Comparison of ENCODE assay signal across 7 mouse cellular contexts in the genomic region with DNA sequence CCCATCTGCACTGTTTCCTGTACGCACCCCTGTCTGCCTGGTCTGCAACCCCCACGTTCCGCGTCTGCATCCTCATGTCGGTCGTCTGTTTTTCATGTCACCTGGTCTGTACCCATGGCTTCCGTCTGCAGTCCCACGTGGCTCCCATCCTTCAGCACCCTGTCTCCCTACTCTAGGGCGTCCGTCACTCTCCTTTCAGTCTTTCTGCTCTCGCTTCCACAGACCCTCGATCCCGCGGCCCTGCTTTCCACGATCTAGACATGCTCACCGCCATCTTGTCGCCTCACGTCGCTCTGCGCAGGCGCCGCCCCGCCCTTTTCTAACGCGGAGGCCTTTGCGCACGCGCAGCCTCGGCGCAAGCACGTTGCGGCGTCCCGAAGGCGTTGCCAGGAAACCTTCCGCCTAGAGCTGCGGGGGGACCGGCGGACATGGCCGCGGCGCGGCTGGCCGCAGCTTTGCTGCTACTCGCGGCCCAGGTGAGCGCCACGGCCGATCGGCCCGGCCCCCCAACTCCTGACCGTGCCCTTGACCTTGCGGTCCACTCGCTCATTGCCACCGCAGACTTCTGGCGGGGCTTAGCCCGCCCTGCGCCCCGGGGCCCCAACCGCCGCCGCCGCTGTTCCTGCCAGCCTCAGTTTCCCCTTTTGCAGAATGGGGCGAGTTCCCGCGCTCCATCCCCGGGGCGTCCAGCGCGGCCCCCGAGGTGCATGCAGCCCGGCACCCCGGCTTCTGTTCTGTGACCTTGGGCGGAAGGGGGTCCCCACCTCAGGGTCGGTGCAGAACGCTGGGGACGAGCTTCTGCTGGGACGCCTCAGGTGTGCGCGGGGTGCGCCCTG. TPM values are rescaled to one million over a fixed set of nuclear protein-coding genes. Genes with fewer than 3 reads are reported as not detected.
A peak's percentile ranks its signal among the peaks of the same experiment; 100 is the strongest.
DNase-seq lines count a peak whose midpoint lies in the region; ATAC-seq lines count a peak whose summit lies in the region.

A gene (minus strand): TSS at position 297 of the 836 bp plus-strand sequence.
A gene (plus strand): TSS at position 363 of the 836 bp plus-strand sequence.

- H3K4me1 ChIP-seq in embryonic facial prominence, embryonic 10.5 days, result peaks cover 55% of the 10 kb centered on the region
- H3K4me1 ChIP-seq in limb, embryonic 10.5 days, result peaks cover 39% of the 10 kb centered on the region
- H3K4me1 ChIP-seq in midbrain, embryonic 13.5 days (replicated peaks), result peaks cover 42% of the 10 kb centered on the region

- peak within 1 kb of the TSS; percentile 95 for H3K9ac ChIP-seq in midbrain, embryonic 13.5 days (replicated peaks)

- H3K36me3 ChIP-seq in embryonic facial prominence, embryonic 10.5 days (replicated peaks), result peaks cover 34% of the 10 kb centered on the region
- peaks cover 34% of the 10 kb centered on the region for H3K36me3 ChIP-seq in limb, embryonic 10.5 days
- peaks cover 33% of the 10 kb centered on the region for H3K36me3 ChIP-seq in midbrain, embryonic 13.5 days

- ATAC-seq in granulocyte monocyte progenitor cell, adult 5-6 weeks (replicated peaks; ENCODE audit: poor library complexity, severe bottlenecking), result peak; percentile 75
- ATAC-seq in midbrain, embryonic 13.5 days, result peak; percentile 83

- H3K4me3 ChIP-seq in embryonic facial prominence, embryonic 10.5 days, result peak within 1 kb of the TSS; percentile 100
- peak within 1 kb of the TSS; percentile 99 for H3K4me3 ChIP-seq in limb, embryonic 10.5 days
- H3K4me3 ChIP-seq in midbrain, embryonic 13.5 days (replicated peaks), result peak within 1 kb of the TSS; percentile 93

- DNase-seq in adrenal gland, postnatal 10 days, result peak; percentile 99
- peak; percentile 98 for DNase-seq in embryonic facial prominence, embryonic 10.5 days (ENCODE audit: low spot score)
- DNase-seq in kidney, adult 11 months, result peak; percentile 93
- peak; percentile 99 for DNase-seq in limb, embryonic 10.5 days (ENCODE audit: low spot score)
- DNase-seq in spleen, adult 12 weeks (ENCODE audit: low spot score), result peak; percentile 98

- WGBS in embryonic facial prominence, embryonic 10.5 days, result under 1% methylated on average over 81 of the region's 81 CpGs
- under 1% methylated on average over 81 of the region's 81 CpGs for WGBS in limb, embryonic 10.5 days
- under 1% methylated on average over 77 of the region's 81 CpGs for WGBS in midbrain, embryonic 13.5 days

- H3K27me3 ChIP-seq in embryonic facial prominence, embryonic 10.5 days (replicated peaks; ENCODE audit: low read depth, poor library complexity, severe bottlenecking), result no peaks in the 10 kb centered on the region
- no peaks in the 10 kb centered on the region for H3K27me3 ChIP-seq in limb, embryonic 10.5 days (ENCODE audit: low read depth, poor library complexity, severe bottlenecking)
- H3K27me3 ChIP-seq in midbrain, embryonic 13.5 days, result no peaks in the 10 kb centered on the region

- peak within 1 kb of the TSS; percentile 91 for H3K27ac ChIP-seq in embryonic facial prominence, embryonic 10.5 days (replicated peaks)
- peak within 1 kb of the TSS; percentile 83 for H3K27ac ChIP-seq in limb, embryonic 10.5 days
- H3K27ac ChIP-seq in midbrain, embryonic 13.5 days, result peak within 1 kb of the TSS; percentile 67

- peak within 1 kb of the TSS; percentile 100 for H3K4me2 ChIP-seq in midbrain, embryonic 13.5 days (replicated peaks)

- no peaks in the 10 kb centered on the region for H3K9me3 ChIP-seq in embryonic facial prominence, embryonic 10.5 days
- H3K9me3 ChIP-seq in limb, embryonic 10.5 days (replicated peaks), result no peaks in the 10 kb centered on the region
- no peaks in the 10 kb centered on the region for H3K9me3 ChIP-seq in midbrain, embryonic 13.5 days

RNA-seq across cellular contexts. Expression of the first gene that starts in this region (rescaled TPM):
- total RNA-seq in adrenal gland, postnatal 10 days (2021), result 10 to 100 TPM; 35.3 to 37.8 TPM
- 364 TPM in 2 replicates for polyA plus RNA-seq in embryonic facial prominence, embryonic 10.5 days (2016; fragmentation: Nextera tagmentation; extraction: Ambion mirVana)
- total RNA-seq in granulocyte monocyte progenitor cell, adult 5-6 weeks (2014; fragmentation: Nextera tagmentation), result 207 and 210 TPM in 2 replicates
- 378 and 439 TPM in 2 replicates for total RNA-seq in granulocyte monocyte progenitor cell, adult 5-6 weeks (2017)
- 358 and 440 TPM in 2 replicates for polyA plus RNA-seq in limb, embryonic 10.5 days (2016; fragmentation: Nextera tagmentation; extraction: Ambion mirVana)
- 249 and 254 TPM in 2 replicates for polyA plus RNA-seq in midbrain, embryonic 13.5 days (2015; fragmentation: Nextera tagmentation; extraction: Ambion mirVana)

RNA-seq across cellular contexts. Expression of the second gene that starts in this region (rescaled TPM):
- total RNA-seq in adrenal gland, postnatal 10 days (2021), result 10 to 100 TPM; 25.3 to 39.8 TPM
- polyA plus RNA-seq in embryonic facial prominence, embryonic 10.5 days (2016; fragmentation: Nextera tagmentation; extraction: Ambion mirVana), result 45.2 and 45.3 TPM in 2 replicates
- total RNA-seq in granulocyte monocyte progenitor cell, adult 5-6 weeks (2014; fragmentation: Nextera tagmentation), result 15.2 and 20.9 TPM in 2 replicates
- 12.2 and 14.1 TPM in 2 replicates for total RNA-seq in granulocyte monocyte progenitor cell, adult 5-6 weeks (2017)
- polyA plus RNA-seq in limb, embryonic 10.5 days (2016; fragmentation: Nextera tagmentation; extraction: Ambion mirVana), result 44.9 and 48.5 TPM in 2 replicates
- 56.9 and 61.1 TPM in 2 replicates for polyA plus RNA-seq in midbrain, embryonic 13.5 days (2015; fragmentation: Nextera tagmentation; extraction: Ambion mirVana)

Comparison
In these comparisons a context has a peak if more than half of its experiments do, and no peak if none do; other contexts are left out.
1. Peak in every context shown above with its lines: DNase-seq, ATAC-seq, H3K4me3 ChIP-seq and H3K27ac ChIP-seq.
2. RNA of the first gene that starts in this region (total RNA-seq): 207 to 439 TPM in granulocyte monocyte progenitor cell, adult 5-6 weeks; 35.3 to 37.8 TPM in adrenal gland, postnatal 10 days; every median in the first group is over 4 times any median in the second.